Mouse (Mus musculus) retina, adult 2 months (tissue): ENCODE results near the gene Gja10.

Source experiments
- DNase-seq: peaks from one replicate; pipeline ENCODE4 v3.0.0-alpha.2; 2012; ENCODE audit warnings: low read depth, low spot score

Gja10 gene

GRCm38 (mm10) chr4:32561555-32562095 lies 40.9 kb downstream of the Gja10 start:
- no peak for DNase-seq

DNA sequence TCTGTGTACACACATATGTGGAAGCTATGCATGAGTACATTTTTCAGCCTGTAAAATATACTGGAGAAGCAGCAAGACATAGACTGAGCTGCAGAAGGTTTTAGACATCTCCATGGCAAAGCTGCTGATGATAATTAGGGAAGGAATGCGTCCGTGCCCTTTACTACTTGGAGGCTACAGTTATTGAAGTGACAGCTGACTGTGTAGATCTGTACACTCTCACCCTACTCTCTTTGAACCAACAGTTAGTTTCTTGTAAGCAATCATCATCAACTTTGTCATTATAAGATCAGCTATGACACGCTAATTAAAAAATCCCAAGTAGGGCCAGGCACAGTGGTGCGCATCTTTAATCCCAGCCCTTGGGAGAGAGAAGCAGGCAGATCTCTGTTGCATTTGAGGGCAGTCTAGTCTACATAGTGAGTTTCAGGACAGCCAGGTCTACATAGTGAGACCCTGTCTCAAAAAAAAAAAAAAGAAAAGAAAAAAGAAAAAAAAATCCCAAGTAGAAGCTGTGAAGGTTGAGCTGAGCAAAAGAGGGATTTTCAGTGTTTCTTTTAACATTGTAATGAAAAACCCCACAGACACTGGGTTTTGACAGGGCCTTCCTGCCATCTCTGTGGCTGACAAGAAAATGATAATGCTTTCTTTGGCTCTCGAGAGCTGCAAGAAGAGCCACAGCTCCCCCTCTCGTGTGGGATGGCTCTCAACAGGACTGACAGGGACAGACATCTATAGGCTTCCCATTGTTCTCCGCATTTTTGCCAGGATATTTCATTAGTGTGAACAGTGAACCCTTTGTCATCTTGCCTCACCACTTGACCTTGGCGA lies 41.6 kb downstream of the Gja10 start:
- no peak for DNase-seq

DNA sequence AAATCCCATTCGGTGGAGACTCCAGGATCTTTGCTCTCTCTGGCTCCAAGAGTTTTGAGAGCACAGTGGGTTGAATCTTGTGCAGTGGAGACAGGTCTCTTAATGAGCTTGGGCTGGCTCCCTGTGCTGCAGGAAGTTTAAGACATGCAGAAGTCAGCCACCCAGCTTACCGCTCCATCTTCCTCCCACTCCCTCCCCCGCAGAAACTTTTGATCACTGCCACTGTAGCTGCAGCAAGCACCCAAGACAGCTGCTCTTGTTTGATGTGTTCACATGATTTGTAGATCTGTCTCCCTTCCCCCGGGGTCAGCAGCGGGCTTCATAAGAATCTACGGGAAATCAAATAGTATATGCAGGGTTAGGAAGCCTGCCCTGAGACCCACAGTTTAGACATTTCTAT lies 42.3 kb downstream of the Gja10 start:
- DNase-seq, result no peak

- DNase-seq, result no peak
Observed at GRCm38 (mm10) chr4:32555506-32555905, 47.1 kb downstream of the Gja10 start.

GRCm38 (mm10) chr4:32551337-32551736 lies 51.2 kb downstream of the Gja10 start:
- no peak for DNase-seq

DNA sequence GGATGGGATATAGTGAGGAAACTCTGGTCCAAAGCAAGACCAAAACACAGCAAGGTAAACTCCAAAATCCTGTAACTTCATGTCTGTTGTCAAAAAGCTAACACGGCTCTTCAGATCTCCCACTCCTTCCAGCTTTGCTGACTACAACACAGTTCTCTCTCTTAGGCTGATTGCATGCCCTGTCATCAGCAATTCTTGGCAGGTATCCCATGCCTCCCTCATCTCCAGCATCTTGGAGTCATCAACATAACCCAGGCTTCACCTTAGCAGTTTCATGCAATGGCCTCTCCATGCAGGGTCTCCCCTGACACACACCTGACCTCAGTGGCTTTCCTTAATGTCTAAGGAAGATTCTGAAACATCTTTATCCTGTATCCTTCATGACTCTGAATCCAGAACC lies 53.4 kb downstream of the Gja10 start:
- DNase-seq, result no peak
